Mouse (Mus musculus) T-cell, adult 2 months (primary cell): Measurements from ENCODE around the gene Akap1.

Source experiments
- DNase-seq: peaks from one replicate; pipeline ENCODE4 v3.0.0; 2022; ENCODE audit warnings: low spot score

Akap1 gene

DNA sequence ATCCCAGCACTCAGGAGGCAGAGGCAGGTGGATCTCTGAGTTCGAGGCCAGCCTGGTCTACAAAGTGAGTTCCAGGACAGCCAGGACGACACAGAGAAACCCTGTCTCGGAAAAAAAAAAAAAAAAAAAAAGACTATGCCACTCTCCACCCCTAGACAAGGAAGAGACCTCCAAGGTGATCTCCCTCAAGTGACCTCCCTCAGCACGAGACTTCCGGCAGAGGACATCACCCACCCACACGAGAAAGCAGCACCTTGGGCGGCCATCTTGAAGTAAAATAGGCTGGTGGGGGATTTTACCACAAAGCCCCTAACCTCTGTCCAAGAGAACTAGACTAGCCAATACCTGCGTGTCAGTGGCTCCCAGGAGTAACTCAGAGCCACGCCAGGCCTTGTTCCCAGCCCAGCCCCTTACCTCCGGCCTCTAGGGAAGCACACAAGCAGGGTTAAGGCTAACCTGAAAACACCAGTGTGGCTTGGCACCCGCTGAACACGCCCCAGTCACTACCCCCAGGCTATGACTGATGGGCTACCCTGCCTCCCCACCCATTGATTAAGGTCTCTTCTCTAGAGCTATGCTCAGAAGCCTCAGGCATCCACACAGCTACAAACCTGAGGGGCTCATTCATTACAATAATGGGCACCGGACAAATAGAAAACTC is 21.9 kb downstream of the Akap1 start:
- DNase-seq, result no peak

GRCm38 (mm10) chr11:88841406-88841805 is 23.0 kb downstream of the Akap1 start:
- DNase-seq, result no peak

DNA sequence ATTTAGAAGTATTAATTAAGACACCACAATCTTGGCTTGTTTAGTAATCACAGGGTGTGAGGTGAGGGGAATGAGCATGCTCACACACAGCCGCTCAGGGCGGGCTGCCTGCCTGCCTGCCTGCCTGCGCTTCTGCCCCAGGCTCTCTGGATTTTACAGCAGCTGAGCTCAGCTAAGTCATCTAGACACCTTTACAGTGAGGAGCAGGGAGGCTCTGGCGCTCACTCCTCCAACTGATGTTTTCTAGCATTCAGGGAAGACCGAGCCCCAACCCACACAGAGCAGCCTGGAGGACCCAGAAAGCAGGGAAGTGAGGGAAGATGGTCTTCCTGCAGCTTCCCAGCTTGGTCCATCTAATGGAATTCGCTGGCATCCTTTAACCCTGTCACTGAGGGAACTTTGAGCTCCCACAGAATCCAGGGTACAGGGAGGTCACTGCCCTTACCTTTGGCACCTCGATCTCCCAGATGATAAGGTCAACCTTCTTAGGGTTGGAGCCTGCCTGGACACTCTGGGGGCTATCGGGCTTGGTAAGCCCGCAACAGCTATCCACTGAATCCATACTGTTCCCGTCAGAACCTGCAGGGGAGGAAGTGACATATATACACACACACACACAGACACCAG is 23.5 kb downstream of the Akap1 start:
- no peak for DNase-seq

DNA sequence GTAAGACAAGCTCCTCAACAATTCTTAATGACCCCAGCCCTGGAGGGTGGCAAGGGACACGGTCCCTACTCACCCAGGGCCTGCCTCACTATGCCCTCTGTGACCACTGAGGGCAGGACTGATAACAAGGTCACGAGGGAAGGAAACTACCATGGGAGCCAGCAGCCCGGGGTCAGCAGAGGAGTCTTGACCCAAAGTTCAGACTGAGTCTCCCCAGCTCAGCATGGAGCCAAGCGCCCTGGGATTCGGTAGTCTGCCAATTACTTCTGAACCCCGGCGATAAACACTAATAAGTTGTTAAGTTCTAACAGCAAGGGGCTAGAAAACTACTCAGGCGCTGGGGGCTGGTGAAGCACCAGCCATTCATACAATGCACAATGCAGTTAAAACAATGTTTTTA is 24.1 kb downstream of the Akap1 start:
- no peak for DNase-seq

DNA sequence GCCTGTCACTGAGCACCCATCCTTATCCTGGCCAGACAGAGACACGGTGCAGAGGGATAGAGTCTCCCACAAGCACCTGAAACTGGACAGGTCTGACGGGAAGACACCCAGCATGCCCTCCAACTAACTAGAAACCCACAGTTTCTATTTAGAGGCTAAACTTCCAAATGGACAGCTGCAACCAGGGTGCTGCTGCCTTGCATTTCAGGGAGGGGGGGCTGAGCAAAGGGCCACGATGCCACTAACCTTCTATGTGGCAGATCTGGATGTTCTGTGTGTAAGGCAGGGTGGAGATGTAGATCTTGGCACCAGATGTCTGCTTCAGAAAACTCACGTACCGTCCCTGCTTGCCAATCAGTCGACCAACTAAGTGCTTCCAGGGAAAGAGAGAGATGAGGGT is 25.0 kb downstream of the Akap1 start:
- DNase-seq, result no peak

- DNase-seq, result no peak
Observed at GRCm38 (mm10) chr11:88838630-88839029, 25.8 kb downstream of the Akap1 start.

DNA sequence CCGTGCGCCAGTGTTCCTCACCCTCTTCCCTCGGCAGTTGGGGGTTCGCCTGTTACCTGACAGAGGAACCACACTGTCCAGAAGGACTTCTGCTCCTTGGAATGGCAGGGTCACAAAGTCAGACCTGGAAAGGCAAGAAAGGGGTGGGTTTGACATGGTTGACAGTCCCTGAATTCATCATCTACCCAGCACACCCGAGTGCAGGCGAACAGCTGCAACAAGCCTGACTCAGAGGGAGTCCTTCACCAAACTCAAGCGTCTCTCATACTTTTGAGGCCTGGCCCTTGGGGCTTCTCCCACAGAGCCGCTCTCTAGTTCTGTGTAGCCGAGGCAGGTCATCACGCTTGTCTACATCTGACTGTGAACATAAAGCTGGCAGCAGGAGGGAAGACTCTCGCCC is 29.8 kb downstream of the Akap1 start:
- no peak for DNase-seq

GRCm38 (mm10) chr11:88834134-88834533 is 30.3 kb downstream of the Akap1 start:
- no peak for DNase-seq

DNA sequence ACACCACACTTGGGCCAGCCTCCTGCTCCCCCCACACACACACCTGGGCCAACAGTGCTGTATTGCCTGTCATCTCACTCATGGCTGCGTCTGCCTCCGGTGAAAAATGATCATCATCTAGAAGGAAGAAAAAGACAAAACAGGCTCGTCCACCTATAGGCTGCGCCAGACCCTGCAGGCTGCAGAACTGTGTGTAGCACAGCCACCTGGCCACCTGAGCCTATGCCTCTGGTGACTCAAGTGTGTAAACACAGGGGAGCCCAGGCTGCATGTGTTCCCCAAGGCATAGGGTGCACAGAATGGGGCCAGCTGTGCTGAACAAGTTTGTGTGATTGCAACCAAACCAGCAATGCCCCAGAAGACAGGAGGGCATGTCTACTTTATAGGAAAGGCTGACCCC is 31.3 kb downstream of the Akap1 start:
- DNase-seq, result no peak

DNA sequence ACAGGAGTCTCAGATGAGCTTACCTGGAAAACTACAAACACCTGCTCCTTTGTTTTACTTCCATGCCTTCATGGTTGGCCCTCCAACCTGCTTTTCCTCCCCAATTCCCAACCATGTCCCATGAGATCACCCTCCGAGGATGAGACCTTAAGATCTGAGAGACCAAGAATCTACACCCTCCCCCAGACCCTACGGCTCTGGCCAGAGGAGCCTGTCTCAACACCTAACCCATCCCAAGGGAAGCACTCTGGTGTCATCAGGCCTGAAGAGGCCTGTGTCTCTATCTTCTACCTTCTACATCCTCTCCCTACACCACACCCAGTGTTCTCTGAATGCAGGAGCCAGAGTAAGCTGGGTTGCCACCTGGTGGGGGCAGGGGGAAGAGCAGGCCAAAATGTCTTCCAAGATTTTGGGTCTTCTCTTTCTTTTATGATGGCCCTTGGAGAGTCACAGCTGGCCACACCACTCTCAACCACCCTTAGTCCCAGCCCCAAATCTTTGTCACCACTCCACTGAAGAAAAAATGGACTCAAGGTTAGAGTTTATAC is 34.1 kb downstream of the Akap1 start:
- DNase-seq, result peak; percentile 28

GRCm38 (mm10) chr11:88828528-88828927 is 35.9 kb downstream of the Akap1 start:
- no peak for DNase-seq

GRCm38 (mm10) chr11:88825909-88826308 is 38.5 kb downstream of the Akap1 start:
- DNase-seq, result no peak

GRCm38 (mm10) chr11:88822991-88823390 is 41.4 kb downstream of the Akap1 start:
- DNase-seq, result peak; percentile 34

DNA sequence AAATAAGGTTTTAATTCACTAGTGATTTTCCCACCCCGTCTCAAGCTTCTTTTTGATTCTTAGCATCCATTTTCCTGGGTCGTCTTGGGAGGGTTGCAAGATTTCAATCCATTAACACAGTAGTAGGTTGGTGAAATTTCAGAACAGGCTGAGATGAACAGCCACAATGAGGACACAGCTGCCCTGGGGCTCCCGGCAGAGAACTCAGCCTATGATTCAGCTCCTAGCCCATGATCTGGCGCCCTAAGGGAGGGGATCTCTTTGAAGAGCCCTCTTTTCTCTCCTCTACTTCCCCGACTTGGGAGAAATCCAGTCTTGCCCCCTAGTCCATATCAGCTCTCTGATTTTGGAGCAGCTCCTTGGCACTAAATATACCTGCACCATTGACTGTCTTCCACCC is 41.9 kb downstream of the Akap1 start:
- no peak for DNase-seq

- no peak for DNase-seq
Observed at GRCm38 (mm10) chr11:88820742-88821576, 43.4 kb downstream of the Akap1 start.

DNA sequence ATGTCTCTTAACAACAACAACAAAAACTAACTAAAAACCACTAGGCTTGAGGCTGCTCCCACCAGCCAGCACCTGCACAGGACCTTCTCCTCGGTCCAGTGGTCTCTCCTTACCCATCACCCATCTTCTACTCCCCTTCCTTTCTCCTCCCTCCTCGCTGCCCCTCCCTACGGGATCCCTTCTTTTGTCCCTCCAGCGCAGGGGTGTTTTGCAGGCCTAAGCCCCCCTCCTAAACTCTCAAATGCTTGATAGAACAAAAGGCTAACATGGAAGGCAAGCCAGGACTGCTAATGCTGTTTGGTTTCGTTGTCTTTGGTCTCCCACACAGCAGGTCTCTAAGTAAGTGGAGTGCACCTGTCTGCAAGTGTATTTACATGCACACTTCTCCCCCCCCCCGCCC is 44.1 kb downstream of the Akap1 start:
- DNase-seq, result no peak

- no peak for DNase-seq
Observed at GRCm38 (mm10) chr11:88817061-88817460, 47.3 kb downstream of the Akap1 start.

DNA sequence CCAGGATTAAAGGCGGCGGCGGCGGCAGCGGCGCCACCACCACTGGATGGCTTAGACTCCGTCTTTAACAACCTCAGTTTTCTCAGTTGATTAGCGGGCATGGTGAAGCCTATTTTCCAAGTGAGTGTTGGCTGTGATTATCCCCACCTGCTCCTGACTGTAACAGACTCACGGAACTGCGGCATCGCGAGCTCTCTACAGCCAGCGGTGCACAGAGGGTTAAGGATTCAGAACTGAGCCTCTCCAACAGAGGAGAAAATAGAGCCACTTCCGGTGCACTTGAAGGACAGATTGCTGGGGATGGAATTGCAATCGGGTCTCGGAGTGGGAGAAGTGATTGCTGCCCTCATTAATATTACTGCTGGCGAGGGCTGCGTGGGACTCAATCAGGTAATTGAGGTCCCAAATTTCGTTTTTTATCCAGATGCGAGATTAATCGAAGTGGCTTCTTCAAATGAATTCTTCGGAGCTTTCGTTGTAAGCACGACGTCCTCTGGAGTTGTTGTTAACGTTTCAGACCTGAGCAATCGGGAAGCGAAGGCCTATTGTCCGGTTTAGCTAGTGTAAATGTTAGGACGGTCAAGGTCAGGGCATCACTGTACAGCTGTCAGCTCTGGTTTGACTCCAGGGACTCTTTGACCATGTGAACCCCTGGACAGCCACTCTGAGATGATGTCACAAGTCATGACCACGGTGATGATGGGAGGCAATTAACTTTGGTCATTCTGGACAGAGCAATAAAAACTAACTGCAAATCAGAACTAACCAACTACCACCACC is 61.0 kb downstream of the Akap1 start:
- DNase-seq, result no peak

DNA sequence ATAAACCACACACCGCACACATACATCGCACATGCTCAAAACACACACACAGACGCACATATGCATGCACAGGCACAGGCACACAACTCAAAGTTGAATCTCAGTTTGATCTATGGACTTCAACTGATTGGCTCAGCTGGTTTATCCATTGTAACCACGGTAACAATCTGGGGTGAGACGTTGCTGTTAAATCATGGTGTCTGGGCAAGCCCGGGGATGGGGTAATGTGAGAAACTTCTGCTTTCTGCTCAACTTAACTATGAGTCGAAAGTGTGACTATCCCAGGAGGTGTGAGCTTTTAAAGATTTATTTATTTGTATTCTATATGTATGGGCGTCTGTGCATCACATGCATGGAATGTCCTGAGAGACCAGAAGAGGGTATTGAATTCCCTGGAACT is 68.2 kb downstream of the Akap1 start:
- no peak for DNase-seq

DNA sequence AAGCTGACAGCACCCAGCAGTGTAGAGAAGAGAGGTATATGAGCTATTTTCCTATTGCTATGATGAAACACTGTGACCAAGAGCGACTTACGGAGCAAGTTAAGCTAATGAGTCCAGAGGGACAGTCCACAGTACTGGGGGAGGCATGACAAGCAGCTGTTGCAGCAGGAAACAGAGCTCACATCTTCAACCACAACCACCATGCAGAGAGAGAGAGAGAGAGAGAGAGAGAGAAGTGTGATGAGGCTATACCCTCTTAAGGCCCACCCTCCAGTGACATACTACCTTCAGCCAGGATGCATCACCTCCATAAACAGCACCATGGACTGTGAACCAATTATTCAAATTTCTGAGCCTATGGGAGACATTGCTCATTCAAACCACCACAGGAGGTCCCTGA is 74.5 kb downstream of the Akap1 start:
- no peak for DNase-seq

- DNase-seq, result no peak
Observed at GRCm38 (mm10) chr11:88786816-88787215, 77.6 kb downstream of the Akap1 start.

GRCm38 (mm10) chr11:88783525-88783924 is 80.9 kb downstream of the Akap1 start:
- DNase-seq, result no peak
